Mouse (Mus musculus): ENCODE results near the gene Sik2. TPM values are rescaled to one million over a fixed set of nuclear protein-coding genes. Genes with fewer than 3 reads are reported as not detected.

Sik2 gene
- polyA plus RNA-seq, 1 experiment from 2014 or later = 16.1 TPM

GRCm38 (mm10) chr9:50904196-50904847 lies 104.6 kb downstream of the Sik2 start:
- Histone ChIP-seq H3K27ac (no peak overlapping the region), H3K4me2 (replicated peaks) (no peak overlapping the region), H3K27me3 (ENCODE audit: control insufficient read depth, insufficient read depth, low read length) (no peaks in the 10 kb centered on the region), H3K4me3 (replicated peaks; ENCODE audit: low read length) (no peak overlapping the region), H3K4me1 (replicated peaks; ENCODE audit: control insufficient read depth, insufficient read depth, low read length) (no peaks in the 10 kb centered on the region), H3K36me3 (replicated peaks; ENCODE audit: control insufficient read depth, insufficient read depth) (no peaks in the 10 kb centered on the region), H3K9ac (no peak overlapping the region), H3K9me3 (ENCODE audit: control insufficient read depth, low read length) (no peaks in the 10 kb centered on the region)
- DNase-seq (ENCODE audit: low spot score) (no peak), ATAC-seq (ENCODE audit: low FRiP score) (no peak)
- 75% methylated on average over 6 of the region's 6 CpGs for WGBS

- Histone ChIP-seq H3K4me3 (replicated peaks; ENCODE audit: low read length) (no peak overlapping the region), H3K4me2 (replicated peaks) (no peak overlapping the region), H3K9me3 (ENCODE audit: control insufficient read depth, low read length) (no peaks in the 10 kb centered on the region), H3K27me3 (ENCODE audit: control insufficient read depth, insufficient read depth, low read length) (no peaks in the 10 kb centered on the region), H3K36me3 (replicated peaks; ENCODE audit: control insufficient read depth, insufficient read depth) (peaks cover 27% of the 10 kb centered on the region; the same call in 1 of the 2 replicates), H3K4me1 (replicated peaks; ENCODE audit: control insufficient read depth, insufficient read depth, low read length) (no peaks in the 10 kb centered on the region), H3K27ac (no peak overlapping the region), H3K9ac (no peak overlapping the region)
- WGBS = 63% methylated on average over 7 of the region's 7 CpGs
- no peak; the same call in 1 of the 2 replicates for ATAC-seq (ENCODE audit: low FRiP score)
- no peak for DNase-seq (ENCODE audit: low spot score)
Measured at GRCm38 (mm10) chr9:50900026-50900920, 108.6 kb downstream of the Sik2 start.

GRCm38 (mm10) chr9:50893665-50894064 lies 115.2 kb downstream of the Sik2 start:
- Histone ChIP-seq H3K36me3 (replicated peaks; ENCODE audit: control insufficient read depth, insufficient read depth) (peaks cover 43% of the 10 kb centered on the region), H3K9me3 (ENCODE audit: control insufficient read depth, low read length) (no peaks in the 10 kb centered on the region), H3K27me3 (ENCODE audit: control insufficient read depth, insufficient read depth, low read length) (no peaks in the 10 kb centered on the region), H3K27ac (no peak overlapping the region), H3K9ac (no peak overlapping the region), H3K4me2 (replicated peaks) (no peak overlapping the region), H3K4me1 (replicated peaks; ENCODE audit: control insufficient read depth, insufficient read depth, low read length) (no peaks in the 10 kb centered on the region), H3K4me3 (replicated peaks; ENCODE audit: low read length) (no peak overlapping the region)
- DNase-seq (ENCODE audit: low spot score) (peak; percentile 60), ATAC-seq (ENCODE audit: low FRiP score) (no peak)
- WGBS = 77% methylated on average over 4 of the region's 4 CpGs

- Histone ChIP-seq H3K27ac (no peak overlapping the region), H3K4me1 (replicated peaks; ENCODE audit: control insufficient read depth, insufficient read depth, low read length) (no peaks in the 10 kb centered on the region), H3K9me3 (ENCODE audit: control insufficient read depth, low read length) (no peaks in the 10 kb centered on the region), H3K36me3 (replicated peaks; ENCODE audit: control insufficient read depth, insufficient read depth) (peaks cover 20% of the 10 kb centered on the region), H3K4me2 (replicated peaks) (no peak overlapping the region), H3K4me3 (replicated peaks; ENCODE audit: low read length) (no peak overlapping the region), H3K9ac (no peak overlapping the region), H3K27me3 (ENCODE audit: control insufficient read depth, insufficient read depth, low read length) (no peaks in the 10 kb centered on the region)
- ATAC-seq (ENCODE audit: low FRiP score) (no peak), DNase-seq (ENCODE audit: low spot score) (no peak)
- WGBS = 89% methylated on average over 3 of the region's 3 CpGs
Measured at GRCm38 (mm10) chr9:50890494-50891090, 118.3 kb downstream of the Sik2 start.

- Histone ChIP-seq H3K27me3 (ENCODE audit: control insufficient read depth, insufficient read depth, low read length) (no peaks in the 10 kb centered on the region), H3K36me3 (replicated peaks; ENCODE audit: control insufficient read depth, insufficient read depth) (peaks cover 14% of the 10 kb centered on the region), H3K9ac (no peak overlapping the region), H3K4me2 (replicated peaks) (no peak overlapping the region), H3K4me1 (replicated peaks; ENCODE audit: control insufficient read depth, insufficient read depth, low read length) (no peaks in the 10 kb centered on the region), H3K9me3 (ENCODE audit: control insufficient read depth, low read length) (no peaks in the 10 kb centered on the region), H3K27ac (no peak overlapping the region), H3K4me3 (replicated peaks; ENCODE audit: low read length) (no peak overlapping the region)
- ATAC-seq (ENCODE audit: low FRiP score) (no peak), DNase-seq (ENCODE audit: low spot score) (no peak)
- 89% methylated on average over 4 of the region's 4 CpGs for WGBS
Measured at GRCm38 (mm10) chr9:50889964-50890363, 118.9 kb downstream of the Sik2 start.

GRCm38 (mm10) chr9:50889211-50889610 lies 119.7 kb downstream of the Sik2 start:
- Histone ChIP-seq H3K27me3 (ENCODE audit: control insufficient read depth, insufficient read depth, low read length) (no peaks in the 10 kb centered on the region), H3K36me3 (replicated peaks; ENCODE audit: control insufficient read depth, insufficient read depth) (peaks cover 6% of the 10 kb centered on the region; the same call in 1 of the 2 replicates), H3K9me3 (ENCODE audit: control insufficient read depth, low read length) (no peaks in the 10 kb centered on the region), H3K27ac (no peak overlapping the region), H3K4me2 (replicated peaks) (no peak overlapping the region), H3K4me1 (replicated peaks; ENCODE audit: control insufficient read depth, insufficient read depth, low read length) (no peaks in the 10 kb centered on the region), H3K9ac (no peak overlapping the region), H3K4me3 (replicated peaks; ENCODE audit: low read length) (no peak overlapping the region)
- WGBS = 70% methylated on average over 6 of the region's 6 CpGs
- no peak for DNase-seq (ENCODE audit: low spot score)
- ATAC-seq (ENCODE audit: low FRiP score) = no peak

GRCm38 (mm10) chr9:50887351-50887750 lies 121.5 kb downstream of the Sik2 start:
- ATAC-seq (ENCODE audit: low FRiP score) (peak; percentile 59; the same call in 1 of the 2 replicates), DNase-seq (ENCODE audit: low spot score) (no peak)
- Histone ChIP-seq H3K4me1 (replicated peaks; ENCODE audit: control insufficient read depth, insufficient read depth, low read length) (no peaks in the 10 kb centered on the region), H3K9ac (no peak overlapping the region), H3K36me3 (replicated peaks; ENCODE audit: control insufficient read depth, insufficient read depth) (peaks cover 5% of the 10 kb centered on the region; the same call in 1 of the 2 replicates), H3K9me3 (ENCODE audit: control insufficient read depth, low read length) (no peaks in the 10 kb centered on the region), H3K27me3 (ENCODE audit: control insufficient read depth, insufficient read depth, low read length) (no peaks in the 10 kb centered on the region), H3K4me3 (replicated peaks; ENCODE audit: low read length) (no peak overlapping the region), H3K4me2 (replicated peaks) (no peak overlapping the region), H3K27ac (no peak overlapping the region)
- WGBS = 38% methylated on average over 4 of the region's 4 CpGs

GRCm38 (mm10) chr9:50886870-50887269 lies 122.0 kb downstream of the Sik2 start:
- Histone ChIP-seq H3K4me3 (replicated peaks; ENCODE audit: low read length) (no peak overlapping the region), H3K9me3 (ENCODE audit: control insufficient read depth, low read length) (no peaks in the 10 kb centered on the region), H3K9ac (no peak overlapping the region), H3K36me3 (replicated peaks; ENCODE audit: control insufficient read depth, insufficient read depth) (peaks cover 5% of the 10 kb centered on the region; the same call in 1 of the 2 replicates), H3K4me1 (replicated peaks; ENCODE audit: control insufficient read depth, insufficient read depth, low read length) (no peaks in the 10 kb centered on the region), H3K4me2 (replicated peaks) (no peak overlapping the region), H3K27me3 (ENCODE audit: control insufficient read depth, insufficient read depth, low read length) (no peaks in the 10 kb centered on the region), H3K27ac (no peak overlapping the region)
- DNase-seq (ENCODE audit: low spot score) (no peak), ATAC-seq (ENCODE audit: low FRiP score) (no peak)
- WGBS = 94% methylated on average over 1 of the region's 1 CpGs

- DNase-seq (ENCODE audit: low spot score) = no peak
- Histone ChIP-seq H3K27ac (peak overlapping the region; percentile 45; the same call in 1 of the 2 replicates), H3K9ac (no peak overlapping the region), H3K4me3 (replicated peaks; ENCODE audit: low read length) (no peak overlapping the region), H3K4me1 (replicated peaks; ENCODE audit: control insufficient read depth, insufficient read depth, low read length) (no peaks in the 10 kb centered on the region), H3K4me2 (replicated peaks) (no peak overlapping the region), H3K27me3 (ENCODE audit: control insufficient read depth, insufficient read depth, low read length) (no peaks in the 10 kb centered on the region), H3K36me3 (replicated peaks; ENCODE audit: control insufficient read depth, insufficient read depth) (peaks cover 4% of the 10 kb centered on the region), H3K9me3 (ENCODE audit: control insufficient read depth, low read length) (no peaks in the 10 kb centered on the region)
- 76% methylated on average over 1 of the region's 1 CpGs for WGBS
- no peak for ATAC-seq (ENCODE audit: low FRiP score)
Measured at GRCm38 (mm10) chr9:50885600-50885987, 123.3 kb downstream of the Sik2 start.
